Mouse (Mus musculus) midbrain, embryonic 11.5 days (tissue): ENCODE results near the gene Ndufv2. TPM values are rescaled to one million over a fixed set of nuclear protein-coding genes. Genes with fewer than 3 reads are reported as not detected.

Experiments
- ATAC-seq: fragments of 200-750 bp; cut with Nextera tagmentation; 2 replicates; pipeline ENCODE4 v1.8.0; 2017; ENCODE audit warnings: moderate TSS enrichment, moderate library complexity; ENCODE audit not compliant: low FRiP score
- DNase-seq: peaks from one replicate; pipeline ENCODE4 v3.0.0; 2015; ENCODE audit warnings: low spot score; ENCODE audit errors: missing footprints
- H3K27ac ChIP-seq: fragments of 300-500 bp; sonication (generic); 2 replicates; pipeline ENCODE4 v1.5.1; 2014; ENCODE audit warnings: low read depth, low read length
- H3K27me3 ChIP-seq: fragments of 300-500 bp; sonication (generic); 2 replicates; pipeline ENCODE4 v1.6.1; 2014; ENCODE audit warnings: mild to moderate bottlenecking, low read length, moderate library complexity, mixed read lengths; ENCODE audit not compliant: control insufficient read depth, insufficient read depth
- H3K36me3 ChIP-seq: fragments of 300-500 bp; sonication (generic); 2 replicates; pipeline ENCODE4 v1.6.1; 2014; ENCODE audit warnings: mild to moderate bottlenecking, low read length, moderate library complexity, mixed read lengths; ENCODE audit not compliant: control insufficient read depth, insufficient read depth
- H3K4me1 ChIP-seq: fragments of 300-500 bp; sonication (generic); 2 replicates; pipeline ENCODE4 v1.6.1; 2014; ENCODE audit warnings: low read length; ENCODE audit not compliant: control insufficient read depth, insufficient read depth
- H3K4me2 ChIP-seq: fragments of 300-500 bp; sonication (generic); 2 replicates; pipeline ENCODE4 v1.6.1; 2014; ENCODE audit warnings: mild to moderate bottlenecking, moderate library complexity
- H3K4me3 ChIP-seq: fragments of 300-500 bp; sonication (generic); 2 replicates; pipeline ENCODE4 v1.5.1; 2014; ENCODE audit warnings: low read depth, low read length
- H3K9ac ChIP-seq: fragments of 300-500 bp; sonication (generic); 2 replicates; pipeline ENCODE4 v1.6.1; 2014; ENCODE audit warnings: low read length
- H3K9me3 ChIP-seq: fragments of 300-500 bp; sonication (generic); 2 replicates; pipeline ENCODE4 v1.6.1; 2016; ENCODE audit warnings: low read length; ENCODE audit not compliant: control insufficient read depth
- WGBS: fragments of 180-500 bp; shearing (Covaris S2); extraction: QIAGEN DNeasy Blood & Tissue Kit; methylation state at CpG from one replicate; pipeline ENCODE4 v1.1.7; 2014; 5-methylcytosine and 5-hydroxymethylcytosine counted together
- polyA plus RNA-seq: library from polyadenylated mRNA; unstranded; fragments of >200 nt; fragmentation: Nextera tagmentation; extraction: Ambion mirVana; gene quantifications from 2 replicates; pipeline ENCODE4 v1.2.1, GENCODE M21; 2014

Ndufv2 gene
- polyA plus RNA-seq, 1 experiment from 2014 or later, result 347 TPM

- 96% methylated on average over 3 of the region's 3 CpGs for WGBS
Observed at GRCm38 (mm10) chr17:66092664-66093063, 8.7 kb downstream of the Ndufv2 start.

GRCm38 (mm10) chr17:66092065-66092464 lies 9.3 kb downstream of the Ndufv2 start:
- Histone ChIP-seq H3K4me2 (no peak overlapping the region), H3K27me3 (no peaks in the 10 kb centered on the region), H3K36me3 (peaks cover 2% of the 10 kb centered on the region; the same call in 1 of the 2 replicates), H3K27ac (no peak overlapping the region), H3K4me3 (no peak overlapping the region), H3K9ac (no peak overlapping the region), H3K4me1 (no peaks in the 10 kb centered on the region), H3K9me3 (no peaks in the 10 kb centered on the region)
- 93% methylated on average over 2 of the region's 2 CpGs for WGBS
- peak; percentile 12 for DNase-seq
- ATAC-seq, result no peak

More at GRCm38 (mm10) chr17:66092664-66093063, 8.7 kb downstream of the Ndufv2 start:
- Histone ChIP-seq H3K9me3 (no peaks in the 10 kb centered on the region), H3K9ac (no peak overlapping the region), H3K27ac (no peak overlapping the region), H3K27me3 (no peaks in the 10 kb centered on the region), H3K4me3 (no peak overlapping the region), H3K4me1 (no peaks in the 10 kb centered on the region), H3K36me3 (no peaks in the 10 kb centered on the region), H3K4me2 (no peak overlapping the region)
- ATAC-seq (no peak), DNase-seq (no peak)

GRCm38 (mm10) chr17:66091392-66091791 lies 10.0 kb downstream of the Ndufv2 start:
- ATAC-seq, result no peak
- 95% methylated on average over 2 of the region's 2 CpGs for WGBS
- H3K4me3 ChIP-seq, result no peak overlapping the region
- no peak overlapping the region for H3K9ac ChIP-seq
- peaks cover 3% of the 10 kb centered on the region; the same call in 1 of the 2 replicates for H3K36me3 ChIP-seq
- H3K4me2 ChIP-seq, result no peak overlapping the region
- H3K9me3 ChIP-seq, result no peaks in the 10 kb centered on the region
- peak; percentile 41 for DNase-seq
- H3K27me3 ChIP-seq, result no peaks in the 10 kb centered on the region
- H3K27ac ChIP-seq, result no peak overlapping the region
- H3K4me1 ChIP-seq, result no peaks in the 10 kb centered on the region

- DNase-seq, result peak; percentile 64
- Histone ChIP-seq H3K4me3 (no peak overlapping the region), H3K27me3 (no peaks in the 10 kb centered on the region), H3K4me2 (no peak overlapping the region), H3K4me1 (no peaks in the 10 kb centered on the region), H3K9me3 (no peaks in the 10 kb centered on the region), H3K9ac (no peak overlapping the region), H3K27ac (no peak overlapping the region), H3K36me3 (peaks cover 3% of the 10 kb centered on the region; the same call in 1 of the 2 replicates)
- ATAC-seq, result no peak
Observed at GRCm38 (mm10) chr17:66090251-66090650, 11.1 kb downstream of the Ndufv2 start.

DNA sequence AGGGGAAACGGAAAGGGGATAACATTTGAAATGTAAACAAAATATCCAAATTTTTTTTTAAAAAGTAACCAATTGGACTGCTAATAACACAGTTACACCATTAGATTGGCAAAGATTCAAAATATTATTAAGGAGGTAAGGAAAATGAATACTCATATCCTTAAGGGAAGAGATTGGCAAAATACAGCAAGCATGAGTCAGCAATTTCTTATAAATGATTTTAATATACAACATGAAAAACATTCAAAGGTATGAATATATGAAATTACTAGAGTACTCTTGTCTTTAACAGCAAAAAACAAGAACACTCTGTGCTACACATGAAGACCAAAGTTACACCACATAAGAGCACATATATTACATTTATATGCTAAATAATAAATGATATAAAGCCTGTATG lies 16.3 kb downstream of the Ndufv2 start:
- Histone ChIP-seq H3K36me3 (peaks cover 3% of the 10 kb centered on the region; the same call in 1 of the 2 replicates), H3K27me3 (no peaks in the 10 kb centered on the region), H3K4me1 (no peaks in the 10 kb centered on the region), H3K9me3 (no peaks in the 10 kb centered on the region), H3K4me3 (no peak overlapping the region), H3K9ac (no peak overlapping the region), H3K27ac (no peak overlapping the region), H3K4me2 (no peak overlapping the region)
- 96% methylated on average over 1 of the region's 1 CpGs for WGBS
- ATAC-seq (no peak), DNase-seq (no peak)

- Histone ChIP-seq H3K27me3 (no peaks in the 10 kb centered on the region), H3K36me3 (peaks cover 3% of the 10 kb centered on the region; the same call in 1 of the 2 replicates), H3K4me1 (no peaks in the 10 kb centered on the region), H3K9ac (no peak overlapping the region), H3K9me3 (no peaks in the 10 kb centered on the region), H3K27ac (no peak overlapping the region), H3K4me2 (no peak overlapping the region), H3K4me3 (no peak overlapping the region)
- DNase-seq (peak; percentile 21), ATAC-seq (no peak)
- 81% methylated on average over 1 of the region's 1 CpGs for WGBS
Observed at GRCm38 (mm10) chr17:66084486-66084885, 16.9 kb downstream of the Ndufv2 start.

- H3K27ac ChIP-seq, result peak overlapping the region; percentile 81
- DNase-seq (no peak), ATAC-seq (peak; percentile 73)
- H3K9me3 ChIP-seq, result no peaks in the 10 kb centered on the region
- H3K4me3 ChIP-seq, result peak overlapping the region; percentile 95
- H3K4me1 ChIP-seq, result peaks cover 12% of the 10 kb centered on the region; the same call in 1 of the 2 replicates
- H3K36me3 ChIP-seq, result no peaks in the 10 kb centered on the region; the same call in 1 of the 2 replicates
- peak overlapping the region; percentile 84 for H3K4me2 ChIP-seq
- no peaks in the 10 kb centered on the region for H3K27me3 ChIP-seq
- WGBS, result under 1% methylated on average over 23 of the region's 23 CpGs
- peak overlapping the region; percentile 74 for H3K9ac ChIP-seq
Observed at GRCm38 (mm10) chr17:66077437-66077850, 23.9 kb downstream of the Ndufv2 start.

GRCm38 (mm10) chr17:66076934-66077333 lies 24.4 kb downstream of the Ndufv2 start, which contains the start of gene Ankrd12:
Gene Ankrd12, minus strand, starts transcription at chr17:66077089.
- peak within 1 kb of the TSS; percentile 81 for H3K27ac ChIP-seq
- H3K27me3 ChIP-seq, result no peaks in the 10 kb centered on the region
- H3K9ac ChIP-seq, result peak within 1 kb of the TSS; percentile 74
- peak within 1 kb of the TSS; percentile 95 for H3K4me3 ChIP-seq
- no peaks in the 10 kb centered on the region; the same call in 1 of the 2 replicates for H3K36me3 ChIP-seq
- WGBS, result 3% methylated on average over 53 of the region's 53 CpGs
- H3K4me2 ChIP-seq, result peak within 1 kb of the TSS; percentile 84
- ATAC-seq (peak; percentile 99), DNase-seq (peak; percentile 99)
- peaks cover 12% of the 10 kb centered on the region; the same call in 1 of the 2 replicates for H3K4me1 ChIP-seq
- no peaks in the 10 kb centered on the region for H3K9me3 ChIP-seq

DNA sequence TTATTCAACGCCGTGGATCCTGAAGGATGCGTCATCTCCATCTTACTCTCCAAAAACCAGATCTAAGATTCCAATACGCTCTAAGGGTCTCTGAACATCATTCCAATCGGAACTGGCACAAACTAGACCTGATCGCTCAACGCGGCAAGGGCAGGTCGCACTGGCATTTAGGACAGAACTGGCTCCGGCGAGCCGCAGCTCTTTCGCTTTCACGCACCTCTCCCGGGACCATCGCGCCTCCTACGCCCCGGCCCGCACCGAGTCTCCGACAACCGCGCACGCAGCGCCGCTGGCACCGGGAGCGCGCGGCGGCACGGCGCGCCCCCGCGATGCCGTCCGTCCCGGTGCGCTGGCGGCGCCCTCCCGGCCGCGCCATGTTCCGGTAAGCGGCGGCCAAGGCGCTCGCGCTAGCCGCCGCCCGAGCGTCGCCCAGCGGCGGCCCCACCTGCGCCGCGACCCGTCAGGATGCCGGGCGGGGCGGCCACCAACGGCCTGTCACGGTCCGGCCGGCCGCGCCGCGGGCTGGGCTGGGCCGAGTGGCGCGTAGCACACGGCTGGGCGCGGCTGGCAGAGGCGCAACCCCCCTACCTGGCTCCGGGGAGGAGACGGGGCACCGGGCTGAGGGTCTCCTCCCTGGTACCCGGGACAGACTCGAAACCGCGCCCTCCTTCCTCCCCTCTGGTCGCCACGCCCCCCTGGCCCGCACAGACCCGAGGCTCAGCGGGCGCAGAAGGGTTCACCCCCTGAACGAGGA lies 25.0 kb downstream of the Ndufv2 start:
- peak overlapping the region; percentile 74 for H3K9ac ChIP-seq
- DNase-seq (peak; percentile 96), ATAC-seq (peak; percentile 90)
- WGBS, result under 1% methylated on average over 66 of the region's 95 CpGs
- no peaks in the 10 kb centered on the region for H3K27me3 ChIP-seq
- no peaks in the 10 kb centered on the region; the same call in 1 of the 2 replicates for H3K36me3 ChIP-seq
- H3K27ac ChIP-seq, result peak overlapping the region; percentile 81
- H3K4me1 ChIP-seq, result peaks cover 12% of the 10 kb centered on the region; the same call in 1 of the 2 replicates
- peak overlapping the region; percentile 84 for H3K4me2 ChIP-seq
- no peaks in the 10 kb centered on the region for H3K9me3 ChIP-seq
- peak overlapping the region; percentile 95 for H3K4me3 ChIP-seq
